Mouse (Mus musculus) lung, embryonic 16.5 days (tissue): ENCODE results near the gene Stra6l. TPM values are rescaled to one million over a fixed set of nuclear protein-coding genes. Genes with fewer than 3 reads are reported as not detected.
A peak's percentile ranks its signal among the peaks of the same experiment; 100 is the strongest.

Source experiments
- ATAC-seq: fragments of 200-750 bp; cut with Nextera tagmentation; 2 replicates; pipeline ENCODE4 v1.8.0; 2017; ENCODE audit warnings: low read depth, mild to moderate bottlenecking, moderate library complexity
- H3K27ac ChIP-seq: fragments of 300-500 bp; sonication (generic); 2 replicates; pipeline ENCODE4 v1.5.1; 2014; ENCODE audit warnings: mild to moderate bottlenecking, control low read depth, low read length
- H3K27me3 ChIP-seq: fragments of 300-500 bp; sonication (generic); 2 replicates; pipeline ENCODE4 v1.6.1; 2014; ENCODE audit warnings: low read depth, low read length, mixed read lengths; ENCODE audit not compliant: control insufficient read depth, insufficient read depth
- H3K36me3 ChIP-seq: fragments of 300-500 bp; sonication (generic); 2 replicates; pipeline ENCODE4 v1.6.1; 2014; ENCODE audit warnings: low read length; ENCODE audit not compliant: control insufficient read depth, insufficient read depth
- H3K4me1 ChIP-seq: fragments of 300-500 bp; sonication (generic); replicated peaks from 2 replicates; pipeline ENCODE4 v1.6.1; 2014; ENCODE audit warnings: low read length, mixed read lengths; ENCODE audit not compliant: control insufficient read depth, insufficient read depth
- H3K4me2 ChIP-seq: fragments of 300-500 bp; sonication (generic); 2 replicates; pipeline ENCODE4 v1.6.1; 2014; ENCODE audit warnings: low read depth, low read length, control low read depth
- H3K4me3 ChIP-seq: fragments of 300-500 bp; sonication (generic); 2 replicates; pipeline ENCODE4 v1.5.1; 2014; ENCODE audit warnings: mild to moderate bottlenecking, low read length, control low read depth
- H3K9ac ChIP-seq: fragments of 300-500 bp; sonication (generic); 2 replicates; pipeline ENCODE4 v1.6.1; 2014; ENCODE audit warnings: low read length, control low read depth
- H3K9me3 ChIP-seq: fragments of 300-500 bp; sonication (generic); 2 replicates; pipeline ENCODE4 v1.6.1; 2016; ENCODE audit warnings: low read length; ENCODE audit not compliant: control insufficient read depth
- WGBS: fragments of 180-500 bp; shearing (Covaris S2); extraction: QIAGEN DNeasy Blood & Tissue Kit; methylation state at CpG from one replicate; pipeline ENCODE4 v1.1.7; 2014; 5-methylcytosine and 5-hydroxymethylcytosine counted together
- polyA plus RNA-seq: library from polyadenylated mRNA; unstranded; fragments of >200 nt; fragmentation: Nextera tagmentation; extraction: Ambion mirVana; gene quantifications from 2 replicates; pipeline ENCODE4 v1.2.1, GENCODE M21; 2015

The Stra6l gene
- polyA plus RNA-seq = 0.03 and 0.21 TPM in 2 replicates

DNA sequence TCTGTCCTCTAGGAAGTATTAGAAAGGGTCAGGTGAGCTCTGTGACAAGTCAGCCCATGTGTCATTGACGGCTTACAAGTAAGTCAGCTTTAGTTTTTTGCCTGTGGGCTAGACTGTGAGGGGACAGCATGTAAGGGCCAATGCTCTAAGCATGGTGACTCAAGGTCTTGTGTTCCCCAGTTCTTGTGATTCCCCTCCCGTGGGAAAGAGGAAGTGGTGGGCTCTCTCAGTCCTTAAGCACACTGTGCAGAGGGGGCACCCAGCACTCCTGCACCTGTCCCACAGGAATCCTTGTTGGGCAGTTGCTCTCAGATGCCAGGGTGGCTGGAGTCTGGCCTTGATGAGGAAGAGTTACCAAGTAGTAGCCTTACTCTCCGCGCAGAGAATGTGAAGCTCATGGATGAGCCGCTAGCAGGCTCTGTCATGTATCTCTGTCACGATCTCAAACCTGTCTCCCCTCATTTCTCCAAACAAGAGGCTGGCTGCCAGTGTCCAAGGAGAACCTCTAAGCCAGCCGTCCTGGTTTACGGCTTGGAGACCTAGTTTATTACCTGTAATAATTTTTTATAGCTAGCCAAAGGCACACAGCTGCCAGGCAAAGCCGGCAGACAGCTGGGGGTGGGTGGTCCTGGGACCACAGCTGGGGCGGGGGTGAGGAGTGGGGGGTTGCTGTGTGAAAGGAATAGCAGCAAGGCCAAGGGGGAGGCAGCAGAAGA lies at the start of gene Stra6l:
Gene Stra6l, plus strand, starts transcription at position 556 of the 716 bp plus-strand sequence.
- ATAC-seq = no peak
- Histone ChIP-seq H3K9ac (no peak within 1 kb of the TSS), H3K36me3 (no peaks in the 10 kb centered on the region), H3K4me2 (no peak within 1 kb of the TSS), H3K4me1 (no peaks in the 10 kb centered on the region), H3K9me3 (no peaks in the 10 kb centered on the region), H3K4me3 (no peak within 1 kb of the TSS), H3K27me3 (no peaks in the 10 kb centered on the region), H3K27ac (no peak within 1 kb of the TSS)
- 48% methylated on average over 10 of the region's 10 CpGs for WGBS

DNA sequence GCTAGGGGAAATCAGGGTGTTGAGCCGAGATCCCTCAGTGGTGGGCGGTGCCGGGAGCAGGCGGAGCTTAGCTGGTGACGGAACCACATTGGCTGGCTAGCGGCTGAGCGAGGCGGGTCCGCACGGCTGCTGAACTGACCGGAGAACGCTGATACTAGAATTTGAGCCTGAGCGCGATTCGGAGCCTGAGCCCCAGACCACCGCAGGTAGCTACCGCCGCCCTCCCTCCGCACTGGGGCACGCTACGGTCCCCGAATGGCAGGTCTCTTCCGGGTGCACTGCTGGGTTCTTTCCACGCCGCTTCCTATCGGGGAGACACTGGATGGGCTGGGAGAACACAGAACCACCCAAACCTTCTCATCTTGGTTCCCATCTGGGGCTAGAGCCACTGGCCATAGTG lies 49.5 kb upstream of the Stra6l start, which contains the start of gene Aldh1b1:
Gene Aldh1b1, plus strand, starts transcription at position 59 of the 400 bp plus-strand sequence.
- peak within 1 kb of the TSS; percentile 94 for H3K4me2 ChIP-seq
- no peaks in the 10 kb centered on the region for H3K9me3 ChIP-seq
- no peaks in the 10 kb centered on the region for H3K36me3 ChIP-seq
- peak within 1 kb of the TSS; percentile 56 for H3K4me3 ChIP-seq
- ATAC-seq = peak; percentile 86
- H3K27ac ChIP-seq = no peak within 1 kb of the TSS
- peak within 1 kb of the TSS; percentile 65 for H3K9ac ChIP-seq
- WGBS = under 1% methylated on average over 26 of the region's 26 CpGs
- 0 out of 2 replicates have a peak, but pooled peaks cover 3% of the 10 kb centered on the region for H3K27me3 ChIP-seq
- peaks cover 7% of the 10 kb centered on the region for H3K4me1 ChIP-seq

DNA sequence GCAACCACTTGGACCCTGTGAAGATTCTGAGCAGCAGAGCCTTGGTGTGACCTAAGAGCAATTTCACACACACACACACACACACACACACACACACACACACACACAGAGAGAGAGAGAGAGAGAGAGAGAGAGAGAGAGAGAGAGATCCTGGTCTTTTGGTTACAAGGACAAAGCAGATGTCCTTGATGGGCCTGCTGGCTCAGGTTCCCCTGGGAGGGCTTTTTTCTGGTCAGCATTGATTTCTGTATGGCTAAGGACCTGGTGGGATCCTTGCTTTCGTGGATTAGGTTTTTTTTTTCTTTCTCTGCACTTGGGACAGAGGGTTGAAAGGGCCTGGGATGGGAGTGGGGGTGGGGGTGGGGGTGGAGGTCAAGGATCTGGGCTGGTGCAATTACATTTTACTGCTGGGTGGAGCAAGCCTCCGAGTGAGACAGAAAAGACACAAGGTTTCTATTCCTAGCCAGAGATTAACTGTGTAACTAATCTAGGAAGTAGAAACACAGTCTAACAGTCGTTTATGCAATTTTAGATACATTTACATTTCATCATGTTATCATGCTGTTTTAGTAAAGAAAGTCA lies 48.4 kb upstream of the Stra6l start:
- ATAC-seq = no peak
- no peak overlapping the region for H3K27ac ChIP-seq
- no peak overlapping the region for H3K9ac ChIP-seq
- 0 out of 2 replicates have a peak, but pooled peaks cover 3% of the 10 kb centered on the region for H3K27me3 ChIP-seq
- H3K4me1 ChIP-seq = peaks cover 7% of the 10 kb centered on the region
- WGBS = 33% methylated on average over 3 of the region's 3 CpGs
- no peaks in the 10 kb centered on the region for H3K9me3 ChIP-seq
- no peak overlapping the region for H3K4me3 ChIP-seq
- no peak overlapping the region for H3K4me2 ChIP-seq
- H3K36me3 ChIP-seq = no peaks in the 10 kb centered on the region

DNA sequence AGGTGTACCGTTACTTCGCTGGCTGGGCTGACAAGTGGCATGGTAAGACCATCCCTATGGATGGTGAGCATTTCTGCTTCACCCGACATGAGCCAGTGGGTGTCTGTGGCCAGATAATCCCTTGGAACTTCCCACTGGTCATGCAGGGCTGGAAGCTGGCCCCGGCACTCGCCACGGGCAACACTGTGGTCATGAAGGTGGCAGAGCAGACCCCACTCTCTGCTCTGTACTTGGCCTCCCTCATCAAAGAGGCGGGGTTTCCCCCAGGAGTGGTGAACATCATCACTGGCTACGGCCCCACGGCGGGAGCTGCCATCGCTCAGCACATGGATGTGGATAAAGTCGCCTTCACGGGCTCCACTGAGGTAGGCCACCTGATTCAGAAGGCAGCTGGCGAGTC lies 45.6 kb upstream of the Stra6l start:
- H3K4me3 ChIP-seq = no peak overlapping the region

DNA sequence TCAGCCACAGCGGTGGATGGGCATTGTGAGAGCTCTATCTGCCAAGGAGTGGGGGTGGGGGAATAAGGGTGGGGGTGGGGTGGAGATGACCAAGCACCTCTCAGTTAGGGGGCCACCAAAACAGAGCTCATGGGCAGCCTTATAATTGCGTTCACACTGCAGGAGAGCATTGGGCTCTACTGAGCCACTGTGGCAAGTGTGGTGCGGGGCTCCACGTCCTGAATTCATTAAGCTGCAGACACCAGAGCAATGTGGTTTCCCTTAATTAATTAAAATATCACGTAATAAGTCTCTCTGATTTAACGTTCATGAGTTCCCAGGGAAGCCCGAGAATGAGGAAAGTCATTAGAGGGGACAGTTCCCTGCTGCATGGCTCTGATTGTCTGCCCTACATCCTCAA lies 40.4 kb upstream of the Stra6l start:
- Histone ChIP-seq H3K4me1 (no peaks in the 10 kb centered on the region), H3K9me3 (no peaks in the 10 kb centered on the region), H3K4me2 (no peak overlapping the region), H3K27me3 (no peaks in the 10 kb centered on the region), H3K27ac (no peak overlapping the region), H3K36me3 (no peaks in the 10 kb centered on the region), H3K4me3 (no peak overlapping the region), H3K9ac (no peak overlapping the region)
- no peak for ATAC-seq
- WGBS = 43% methylated on average over 7 of the region's 7 CpGs

More for the DNA sequence above, 45.6 kb upstream of the Stra6l start:
- Histone ChIP-seq H3K27me3 (no peaks in the 10 kb centered on the region), H3K27ac (no peak overlapping the region), H3K9ac (no peak overlapping the region), H3K4me2 (no peak overlapping the region), H3K9me3 (no peaks in the 10 kb centered on the region), H3K36me3 (no peaks in the 10 kb centered on the region), H3K4me1 (peaks cover 3% of the 10 kb centered on the region; the same call in 1 of the 2 replicates)
- WGBS = 93% methylated on average over 14 of the region's 14 CpGs
- no peak for ATAC-seq

DNA sequence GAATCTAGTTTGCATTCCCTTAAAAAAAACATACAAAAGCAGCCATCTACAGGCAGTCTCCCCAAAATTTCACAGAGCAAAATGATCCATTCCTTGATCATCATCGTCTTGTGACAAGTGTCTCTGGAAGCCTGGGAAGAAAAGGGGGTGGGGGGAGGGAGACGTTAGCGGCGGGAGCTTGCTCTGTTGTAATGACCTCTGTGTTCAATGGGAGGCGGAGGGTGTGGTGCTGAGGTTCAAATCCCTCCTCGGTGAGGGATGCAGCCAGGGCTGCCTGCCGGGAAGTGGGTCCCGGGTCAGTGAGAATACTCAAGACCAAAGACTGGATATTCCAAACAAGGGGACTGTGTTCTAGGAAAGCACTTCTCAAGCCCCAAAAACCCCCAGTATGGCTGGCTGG lies 37.2 kb upstream of the Stra6l start:
- Histone ChIP-seq H3K4me1 (no peaks in the 10 kb centered on the region), H3K27me3 (no peaks in the 10 kb centered on the region), H3K9me3 (no peaks in the 10 kb centered on the region), H3K9ac (no peak overlapping the region), H3K4me2 (no peak overlapping the region), H3K27ac (no peak overlapping the region), H3K4me3 (no peak overlapping the region), H3K36me3 (no peaks in the 10 kb centered on the region)
- WGBS = 21% methylated on average over 8 of the region's 8 CpGs
- ATAC-seq = no peak

DNA sequence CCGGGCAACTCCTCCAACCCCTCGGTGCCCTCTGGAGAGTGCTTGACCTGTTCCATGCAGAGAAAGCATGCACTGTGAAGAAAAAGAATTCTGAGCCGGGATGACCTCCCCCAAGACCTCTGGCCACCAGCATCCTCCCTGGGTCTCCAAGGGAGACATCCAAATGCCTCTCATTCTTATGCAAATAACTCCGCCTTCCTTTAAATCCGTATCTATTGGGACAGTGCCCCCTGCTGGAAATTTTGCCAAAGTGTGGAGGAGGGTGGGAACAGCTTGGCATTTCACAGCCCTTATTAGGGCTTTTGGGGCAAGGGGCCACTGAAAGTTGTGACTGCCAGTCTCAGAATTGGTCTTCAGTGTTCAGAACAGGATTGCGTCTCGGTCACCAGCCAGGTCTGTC lies 32.9 kb upstream of the Stra6l start:
- H3K27me3 ChIP-seq = no peaks in the 10 kb centered on the region
- H3K27ac ChIP-seq = no peak overlapping the region
- ATAC-seq = no peak
- H3K4me2 ChIP-seq = no peak overlapping the region
- no peak overlapping the region for H3K4me3 ChIP-seq
- H3K4me1 ChIP-seq = peaks cover 19% of the 10 kb centered on the region
- H3K36me3 ChIP-seq = no peaks in the 10 kb centered on the region
- WGBS = 38% methylated on average over 7 of the region's 7 CpGs
- H3K9ac ChIP-seq = no peak overlapping the region
- no peaks in the 10 kb centered on the region for H3K9me3 ChIP-seq

DNA sequence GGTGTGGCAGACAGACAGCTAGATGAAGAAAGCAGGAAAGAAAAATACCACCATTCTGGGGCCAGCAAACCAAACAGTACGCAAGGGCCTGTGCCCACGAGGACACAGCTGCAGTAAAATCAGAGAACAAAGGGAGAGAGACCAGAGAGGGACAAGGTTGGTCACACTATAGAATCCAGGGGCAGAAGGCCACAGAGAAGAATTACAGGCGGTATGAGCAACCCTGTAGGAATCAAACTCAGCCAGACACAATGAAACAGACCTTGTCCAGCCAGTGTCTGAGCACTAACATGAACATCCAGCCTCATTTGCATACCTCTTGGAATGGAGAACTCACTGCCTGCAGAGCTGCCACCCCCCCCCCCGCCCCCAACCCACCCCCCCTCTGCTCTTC lies 29.7 kb upstream of the Stra6l start:
- WGBS = 41% methylated on average over 3 of the region's 4 CpGs
- Histone ChIP-seq H3K9ac (peak overlapping the region; percentile 54; the same call in 1 of the 2 replicates), H3K9me3 (no peaks in the 10 kb centered on the region), H3K27me3 (peaks cover 4% of the 10 kb centered on the region), H3K4me2 (peak overlapping the region; percentile 71), H3K27ac (no peak overlapping the region), H3K36me3 (no peaks in the 10 kb centered on the region), H3K4me1 (peaks cover 19% of the 10 kb centered on the region), H3K4me3 (no peak overlapping the region; the same call in 1 of the 2 replicates)
- ATAC-seq = no peak; the same call in none of the 2 replicates

DNA sequence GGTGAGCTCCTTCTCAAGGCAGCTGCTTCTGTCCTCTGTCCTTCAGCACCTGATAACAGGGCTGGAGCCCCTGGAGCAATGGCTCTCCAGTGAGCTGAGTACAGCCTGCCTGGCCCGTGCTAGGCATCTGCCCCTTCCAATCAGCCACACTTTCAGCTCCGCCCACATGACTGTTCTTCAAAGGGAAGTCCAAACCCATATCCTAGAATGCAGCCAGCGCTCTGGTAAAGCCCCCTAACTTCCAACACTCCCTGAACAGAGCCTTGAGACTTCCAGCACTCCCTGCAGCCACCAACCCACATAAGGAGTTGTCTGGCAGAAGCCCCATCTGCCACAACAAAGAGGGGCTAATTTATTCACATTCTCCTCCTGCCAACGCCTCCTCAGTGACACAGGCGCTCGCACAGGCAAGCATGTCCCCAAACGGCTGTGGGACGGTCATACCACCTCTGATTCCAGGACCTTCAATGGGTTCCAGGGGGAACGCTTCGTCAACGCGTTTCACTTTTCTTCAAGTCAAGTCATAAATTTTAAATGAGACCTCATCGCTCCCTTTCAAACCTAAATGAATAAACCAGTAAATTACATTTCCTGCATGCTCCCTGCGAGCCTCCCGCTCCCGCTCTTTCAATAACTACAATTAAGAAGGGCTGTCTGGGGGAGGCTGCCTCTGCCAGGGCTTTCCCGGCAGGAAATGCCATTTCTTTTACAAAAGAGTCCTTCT lies 29.1 kb upstream of the Stra6l start:
- no peaks in the 10 kb centered on the region for H3K9me3 ChIP-seq
- WGBS = 5% methylated on average over 17 of the region's 17 CpGs
- H3K9ac ChIP-seq = peak overlapping the region; percentile 54
- peak overlapping the region; percentile 42 for H3K4me3 ChIP-seq
- H3K4me2 ChIP-seq = peak overlapping the region; percentile 71
- H3K36me3 ChIP-seq = no peaks in the 10 kb centered on the region
- peak overlapping the region; percentile 32 for H3K27ac ChIP-seq
- H3K4me1 ChIP-seq = peaks cover 19% of the 10 kb centered on the region
- H3K27me3 ChIP-seq = peaks cover 10% of the 10 kb centered on the region
- ATAC-seq = peak; percentile 86
